Mouse (Mus musculus) megakaryocyte progenitor cell, adult 5-6 weeks (primary cell): ENCODE data around the gene Gm30737. TPM values are rescaled to one million over a fixed set of nuclear protein-coding genes. Genes with fewer than 3 reads are reported as not detected.
"Not testable (repeated sequence)": the region's sequence is repeated elsewhere in the genome, so short reads cannot be mapped to it uniquely, and the experiment has no call there.

Experiments used
- ATAC-seq: replicated peaks from 2 replicates; pipeline ENCODE4 v1.8.0; 2016; ENCODE audit warnings: mild to moderate bottlenecking, moderate TSS enrichment, inconsistent platforms; ENCODE audit not compliant: poor library complexity
- total RNA-seq, 2 experiments: library from RNA; stranded (forward) in 1 of 2; stranded (reverse) in 1 of 2; fragments of 157-497, 149-512 nt in 1 of 2; fragments of 200-1000 nt in 1 of 2; gene quantifications; 2 replicates each; pipeline versions ENCODE4 v1.2.3 to v1.2.4; 2015 to 2017

The Gm30737 gene
- total RNA-seq (2015) (not detected in 2 replicates), total RNA-seq (2017) (not detected in 2 replicates)

- not testable (repeated sequence) for ATAC-seq
These were observed at the start of gene Gm30737 for GRCm38 (mm10) chrY:14400410-14400809. Gene Gm30737 (plus strand): TSS chrY:14400710.
